Mouse (Mus musculus): ENCODE measurements at regions not wholly inside any gene's neighbourhood (a gene's known extent, or its start where the extent isn't known, plus 50 kb on each side); places are given as distances from the start of the nearest gene placed in this dataset.
A peak's percentile ranks its signal among the peaks of the same experiment; 100 is the strongest.
"Not testable (repeated sequence)": the region's sequence is repeated elsewhere in the genome, so short reads cannot be mapped to it uniquely, and the experiment has no call there.

GRCm38 (mm10) chr3:22010700-22010991, 65.8 kb upstream of the Tbl1xr1 start:
- DNase-seq = not testable (repeated sequence)

DNA sequence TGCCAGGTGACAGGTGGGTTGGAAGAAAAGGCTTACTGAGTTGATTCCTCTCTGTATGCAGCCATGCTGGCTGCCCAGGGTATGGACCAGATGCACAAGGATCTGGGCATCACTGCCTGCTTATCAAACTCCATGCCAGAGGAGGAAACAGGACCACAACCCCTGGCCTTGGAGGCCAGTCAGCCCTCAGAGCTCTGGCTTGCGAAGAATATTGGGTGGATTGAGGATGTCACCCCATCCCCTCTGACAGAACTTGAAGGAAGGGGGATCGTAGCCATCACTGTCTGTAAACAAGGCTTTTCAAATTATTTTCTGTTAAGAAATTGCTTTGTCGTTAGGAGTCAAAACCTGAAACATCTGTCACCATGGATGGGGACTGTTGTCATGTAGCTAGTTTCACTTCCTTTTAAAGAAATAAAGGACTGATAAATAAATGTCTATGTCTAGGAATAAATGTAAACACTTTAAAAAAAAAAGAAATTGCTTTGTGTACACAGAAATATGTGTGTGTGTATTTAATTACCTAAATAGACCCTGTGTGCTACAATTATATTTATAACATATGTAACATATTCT, 55.0 kb upstream of the Tbl1xr1 start:
- peak; percentile 3 for DNase-seq

- peak; percentile 7 for DNase-seq
Measured at GRCm38 (mm10) chr3:22022418-22022817, 54.0 kb upstream of the Tbl1xr1 start.

DNA sequence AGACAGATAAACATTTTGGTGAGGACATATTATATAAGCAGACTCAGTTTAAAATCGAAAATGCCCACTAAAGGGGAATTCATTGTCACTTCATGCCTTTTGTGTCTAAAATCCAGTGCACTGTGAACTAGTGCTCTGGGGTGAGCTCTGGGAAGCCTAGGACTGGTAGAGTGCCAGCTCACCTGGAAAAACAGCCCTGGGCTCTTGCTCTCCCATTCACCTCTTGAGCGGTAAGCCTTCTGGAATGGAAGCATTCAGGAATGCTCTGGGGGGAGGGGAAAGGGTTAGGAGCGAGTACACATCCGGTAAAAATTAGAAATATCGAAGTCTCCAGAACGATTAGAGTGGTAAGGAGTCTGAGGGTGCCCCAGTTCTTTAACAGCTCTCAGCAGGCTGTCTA, 53.4 kb upstream of the Tbl1xr1 start:
- peak; percentile 3 for DNase-seq

DNA sequence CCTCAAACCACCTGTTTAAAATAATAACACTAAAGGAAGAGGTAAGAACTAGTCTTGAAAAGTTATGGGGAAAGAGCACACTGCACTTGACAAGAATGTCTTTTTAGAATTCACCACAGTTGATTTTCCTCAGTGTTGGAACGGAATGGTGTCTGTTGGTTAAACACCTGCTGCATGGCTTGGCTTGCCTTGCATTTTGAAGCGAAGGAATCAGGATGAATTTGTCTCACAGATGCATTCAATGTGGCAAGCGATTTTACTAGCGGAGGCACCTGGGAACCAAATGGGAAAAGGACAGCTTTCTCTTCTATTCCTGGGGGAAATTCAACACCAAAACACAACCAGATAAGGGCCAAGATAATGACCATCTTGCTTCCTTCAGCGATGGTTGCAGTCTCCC, 52.9 kb upstream of the Tbl1xr1 start:
- peak; percentile 6 for DNase-seq

DNA sequence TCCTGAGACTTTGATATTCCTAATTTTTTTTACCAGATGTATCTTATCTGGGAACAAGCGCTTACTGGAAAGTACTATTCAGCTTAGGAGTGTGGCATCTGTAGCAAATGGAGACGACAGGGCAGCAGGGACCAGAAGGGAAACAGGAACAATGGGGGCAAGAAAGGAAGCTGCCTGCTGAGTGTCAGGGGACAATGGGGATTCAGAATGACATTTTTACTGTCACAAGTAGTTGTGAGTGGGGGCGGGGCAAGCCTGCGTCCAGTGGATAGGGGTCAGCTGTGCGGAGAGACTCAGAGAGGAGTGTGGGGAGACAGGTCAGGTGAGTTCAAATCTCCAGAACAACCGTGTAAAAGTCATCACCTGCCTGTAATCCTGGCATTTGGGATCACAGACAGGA, 52.3 kb upstream of the Tbl1xr1 start:
- DNase-seq = no peak

DNA sequence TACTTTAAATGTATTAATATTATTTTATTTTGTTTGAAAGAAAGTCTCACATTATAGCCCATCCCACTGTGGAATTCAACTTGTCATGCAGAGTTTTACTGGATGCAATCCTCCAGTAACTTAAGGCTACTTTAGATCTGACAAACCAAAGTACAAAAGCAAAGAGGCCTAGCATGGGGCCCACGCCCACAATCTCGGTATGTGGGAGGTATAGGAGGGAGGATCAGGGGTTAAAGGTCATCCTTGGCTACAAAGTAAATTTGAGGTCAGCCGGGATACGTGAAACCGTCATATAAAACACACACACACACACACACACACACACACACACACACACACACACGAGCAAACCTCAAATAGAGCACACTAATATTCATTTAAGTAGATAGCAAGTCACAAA, 51.3 kb upstream of the Tbl1xr1 start:
- no peak for DNase-seq

GRCm38 (mm10) chr3:22025615-22026014, 50.8 kb upstream of the Tbl1xr1 start:
- no peak for DNase-seq

Data from cerebellum, adult 9-11 months (tissue).